ENCODE assay signal across 9 mouse cellular contexts in genomic region chr10:57822473-57822872, GRCm38 (mm10). TPM values are rescaled to one million over a fixed set of nuclear protein-coding genes. Genes with fewer than 3 reads are reported as not detected.
DNase-seq lines count a peak whose midpoint lies in the region; ATAC-seq lines count a peak whose summit lies in the region.
"Had no signal": no experiment of that assay in that cellular context is flagged by ENCODE, and none has a peak within 500 bp of the region (broad histone marks: within the 10 kb centered on the region; RNA-seq: fewer than 3 reads in every experiment).

No protein-coding gene starts in this region.

- no peak overlapping the region for H3K9ac ChIP-seq in forebrain, embryonic 13.5 days
- no peak overlapping the region for H3K9ac ChIP-seq in neural tube, embryonic 14.5 days (replicated peaks; ENCODE audit: low read depth, low read length)

- no peaks in the 10 kb centered on the region for H3K27me3 ChIP-seq in forebrain, embryonic 13.5 days
- H3K27me3 ChIP-seq in neural tube, embryonic 14.5 days (ENCODE audit: control insufficient read depth, insufficient read depth, low read length) = no peaks in the 10 kb centered on the region

- peaks cover 6% of the 10 kb centered on the region for H3K4me1 ChIP-seq in forebrain, embryonic 13.5 days
- H3K4me1 ChIP-seq in neural tube, embryonic 14.5 days (ENCODE audit: control insufficient read depth, insufficient read depth, low read length) = no peaks in the 10 kb centered on the region

- H3K4me2 ChIP-seq in forebrain, embryonic 13.5 days = peak overlapping the region; percentile 19; the same call in 1 of the 2 replicates
- no peak overlapping the region for H3K4me2 ChIP-seq in neural tube, embryonic 14.5 days (ENCODE audit: low read depth, low read length)

- WGBS in forebrain, embryonic 13.5 days = under 1% methylated on average over 3 of the region's 3 CpGs
- 14% methylated on average over 3 of the region's 3 CpGs for WGBS in neural tube, embryonic 14.5 days

- H3K36me3 ChIP-seq in forebrain, embryonic 13.5 days (ENCODE audit: poor library complexity, severe bottlenecking) = no peaks in the 10 kb centered on the region
- H3K36me3 ChIP-seq in neural tube, embryonic 14.5 days (ENCODE audit: control insufficient read depth, insufficient read depth, low read length) = no peaks in the 10 kb centered on the region

- ATAC-seq in forebrain, embryonic 13.5 days = peak; percentile 93
- peak; percentile 79; the same call in 1 of the 2 replicates for ATAC-seq in neural tube, embryonic 14.5 days (ENCODE audit: low read depth)
- ATAC-seq in megakaryocyte progenitor cell, adult 5-6 weeks (replicated peaks; ENCODE audit: poor library complexity) = no peak

- H3K4me3 ChIP-seq in forebrain, embryonic 13.5 days = no peak overlapping the region
- no peak overlapping the region for H3K4me3 ChIP-seq in neural tube, embryonic 14.5 days (ENCODE audit: low read depth, low read length)

- no peaks in the 10 kb centered on the region; the same call in 1 of the 2 replicates for H3K9me3 ChIP-seq in forebrain, embryonic 13.5 days (replicated peaks)
- no peaks in the 10 kb centered on the region for H3K9me3 ChIP-seq in neural tube, embryonic 14.5 days (ENCODE audit: control insufficient read depth, low read length)

- peak overlapping the region; percentile 74 for H3K27ac ChIP-seq in forebrain, embryonic 13.5 days
- H3K27ac ChIP-seq in neural tube, embryonic 14.5 days (ENCODE audit: low read depth, low read length) = no peak overlapping the region

- peak; percentile 3 for DNase-seq in cerebellum, adult 8-10 months
- DNase-seq in cerebellum, adult 9-11 months = no peak
- DNase-seq in layer of hippocampus, postnatal 10 days (ENCODE audit: low spot score in 2 of 2) = peak; percentile 34 to 55
- DNase-seq in ovary, postnatal 14 days (ENCODE audit: low spot score) = no peak
- no peak for DNase-seq in thymus, postnatal 36 days

RNA-seq across cellular contexts. Expression of gene Smpdl3a, which starts 28.3 kb away (rescaled TPM):
- polyA plus RNA-seq in forebrain, embryonic 13.5 days (2015; fragmentation: Nextera tagmentation; extraction: Ambion mirVana) = 8.9 and 9.0 TPM in 2 replicates
- 10 to 100 TPM; 25.6 to 27.4 TPM for total RNA-seq in layer of hippocampus, postnatal 10 days (2021)
- polyA plus RNA-seq in neural tube, embryonic 14.5 days (2014; fragmentation: Nextera tagmentation; extraction: Ambion mirVana) = 42.2 and 43.4 TPM in 2 replicates
- 100 and 106 TPM in 2 replicates for total RNA-seq in megakaryocyte progenitor cell, adult 5-6 weeks (2015)
- 42.8 and 48.9 TPM in 2 replicates for total RNA-seq in megakaryocyte progenitor cell, adult 5-6 weeks (2017)

RNA-seq across cellular contexts. Expression of gene Fabp7, which starts 37.8 kb away (rescaled TPM):
- 1,416 and 1,541 TPM in 2 replicates for polyA plus RNA-seq in forebrain, embryonic 13.5 days (2015; fragmentation: Nextera tagmentation; extraction: Ambion mirVana)
- 100 to 1,000 TPM; 606 to 635 TPM for total RNA-seq in layer of hippocampus, postnatal 10 days (2021)
- polyA plus RNA-seq in neural tube, embryonic 14.5 days (2014; fragmentation: Nextera tagmentation; extraction: Ambion mirVana) = 2,216 and 2,237 TPM in 2 replicates
- not detected in 2 replicates for total RNA-seq in megakaryocyte progenitor cell, adult 5-6 weeks (2015)
- not detected in 2 replicates for total RNA-seq in megakaryocyte progenitor cell, adult 5-6 weeks (2017)
- total RNA-seq: granulocyte monocyte progenitor cell, adult 5-6 weeks had no signal

Comparison
In these comparisons a context has a peak if more than half of its experiments do, and no peak if none do; other contexts are left out.
1. DNase-seq: peak in cerebellum, adult 8-10 months (single experiment) and layer of hippocampus, postnatal 10 days (2 of 2); none in cerebellum, adult 9-11 months (single experiment), ovary, postnatal 14 days (single experiment) and thymus, postnatal 36 days (0 of 2).
2. RNA of gene Fabp7, which starts 37.8 kb away (total RNA-seq): 606 to 635 TPM in layer of hippocampus, postnatal 10 days; not detected in megakaryocyte progenitor cell, adult 5-6 weeks; every median in the first group is over 100 times any median in the second.